Mouse (Mus musculus) MEL (cell line): Measurements from ENCODE around the gene Acod1. TPM values are rescaled to one million over a fixed set of nuclear protein-coding genes. Genes with fewer than 3 reads are reported as not detected.
A peak's percentile ranks its signal among the peaks of the same experiment; 100 is the strongest.

Experiments used
- DNase-seq: peaks from one replicate; pipeline ENCODE4 v3.0.0; 2011; ENCODE audit warnings: low read depth, low spot score
- H3K27ac ChIP-seq: 2 replicates; pipeline ENCODE4 v1.5.1; 2012; ENCODE audit warnings: low read depth, mild to moderate bottlenecking, control low read depth, low read length, moderate library complexity; ENCODE audit not compliant: control insufficient read depth
- H3K27me3 ChIP-seq, 2 experiments: fragments of 150-350 bp in 1 of 2; sonication (generic) in 1 of 2; 2 replicates each; pipeline ENCODE4 v1.6.1; 2012; ENCODE audit warnings: low read length in 2 of 2, mild to moderate bottlenecking in 2 of 2, improper control_type of control experiment in 1 of 2, moderate library complexity in 1 of 2; ENCODE audit not compliant: insufficient read depth in 2 of 2, control insufficient read depth in 1 of 2
- H3K36me3 ChIP-seq, 2 experiments: 2 replicates each; pipeline ENCODE4 v1.6.1; 2012 to 2014; ENCODE audit warnings: low read length in 2 of 2, improper control_type of control experiment in 1 of 2, inconsistent platforms in 1 of 2, mild to moderate bottlenecking in 1 of 2; ENCODE audit not compliant: insufficient read depth in 2 of 2, control insufficient read depth in 1 of 2
- H3K4me1 ChIP-seq, 2 experiments: fragments of 150-350 bp in 1 of 2; sonication (generic) in 1 of 2; 2 replicates each; pipeline ENCODE4 v1.6.1; 2012; ENCODE audit warnings: low read length in 2 of 2, improper control_type of control experiment in 1 of 2, mild to moderate bottlenecking in 1 of 2; ENCODE audit not compliant: insufficient read depth in 2 of 2, control insufficient read depth in 1 of 2
- H3K4me3 ChIP-seq, 2 experiments: fragments of 150-350 bp in 1 of 2; sonication (generic) in 1 of 2; 2 replicates each; pipeline ENCODE4 v1.5.1; 2012; ENCODE audit warnings: low read depth in 2 of 2, low read length in 2 of 2, mild to moderate bottlenecking in 2 of 2, moderate library complexity in 2 of 2, control low read depth in 1 of 2, improper control_type of control experiment in 1 of 2; ENCODE audit not compliant: control insufficient read depth in 1 of 2, insufficient read depth in 1 of 2
- H3K79me2 ChIP-seq: 2 replicates; pipeline ENCODE4 v1.6.1; 2012; ENCODE audit warnings: mild to moderate bottlenecking, low read length, moderate library complexity; ENCODE audit not compliant: control insufficient read depth, poor library complexity, insufficient read depth
- H3K9ac ChIP-seq: 2 replicates; pipeline ENCODE4 v1.6.1; 2012; ENCODE audit warnings: low read depth, mild to moderate bottlenecking, control low read depth, low read length, moderate library complexity; ENCODE audit not compliant: control insufficient read depth, poor library complexity, severe bottlenecking
- H3K9me3 ChIP-seq: fragments of 150-350 bp; sonication (generic); replicated peaks from 2 replicates; pipeline ENCODE4 v1.6.1; 2012; ENCODE audit warnings: mild to moderate bottlenecking, low read length, improper control_type of control experiment, moderate library complexity; ENCODE audit not compliant: insufficient read depth
- BHLHE40 ChIP-seq: IDR thresholded peaks from 2 replicates; pipeline ENCODE4 v1.6.1; 2012; ENCODE audit warnings: low read depth, mild to moderate bottlenecking, inconsistent platforms, low read length, improper control_type of control experiment, borderline replicate concordance
- CHD1 ChIP-seq: IDR thresholded peaks from 2 replicates; pipeline ENCODE4 v1.6.1; 2012; ENCODE audit warnings: low read depth, mild to moderate bottlenecking, inconsistent platforms, low read length, improper control_type of control experiment
- CHD2 ChIP-seq: IDR thresholded peaks from 2 replicates; pipeline ENCODE4 v1.6.1; 2011; ENCODE audit warnings: low read length, improper control_type of control experiment
- CTCF ChIP-seq, 3 experiments: IDR thresholded peaks in 2 of 3; conservative IDR thresholded peaks in 1 of 3; 2 replicates each; pipeline ENCODE4 v1.5.1; 2011 to 2012; ENCODE audit warnings: low read length in 3 of 3, low read depth in 2 of 3, mild to moderate bottlenecking in 2 of 3, improper control_type of control experiment in 1 of 3, inconsistent platforms in 1 of 3, mixed read lengths in 1 of 3, moderate library complexity in 1 of 3; ENCODE audit not compliant: control insufficient read depth in 1 of 3, insufficient read depth in 1 of 3, poor library complexity in 1 of 3, severe bottlenecking in 1 of 3
- ETS1 ChIP-seq: IDR thresholded peaks from 2 replicates; pipeline ENCODE4 v1.6.1; 2012; ENCODE audit warnings: low read depth, mild to moderate bottlenecking, inconsistent platforms, low read length, improper control_type of control experiment, moderate library complexity
- GABPA ChIP-seq: IDR thresholded peaks from 2 replicates; pipeline ENCODE4 v1.6.1; 2012; ENCODE audit warnings: low read depth, mild to moderate bottlenecking, inconsistent platforms, low read length, improper control_type of control experiment, moderate library complexity
- GATA1 ChIP-seq: IDR thresholded peaks from 2 replicates; pipeline ENCODE4 v1.6.1; 2011; ENCODE audit warnings: low read depth, low read length, improper control_type of control experiment
- MAX ChIP-seq: IDR thresholded peaks from 2 replicates; pipeline ENCODE4 v1.6.1; 2011; ENCODE audit warnings: low read length, improper control_type of control experiment
- MEF2A ChIP-seq: IDR thresholded peaks from 2 replicates; pipeline ENCODE4 v1.6.1; 2014; ENCODE audit warnings: low read depth, mild to moderate bottlenecking, inconsistent platforms, low read length, improper control_type of control experiment; ENCODE audit not compliant: poor library complexity, insufficient replicate concordance, severe bottlenecking; ENCODE audit errors: extremely low read depth
- MYB ChIP-seq: IDR thresholded peaks from 2 replicates; pipeline ENCODE4 v1.6.1; 2011; ENCODE audit warnings: mild to moderate bottlenecking, low read depth, low read length, improper control_type of control experiment
- MYC ChIP-seq: IDR thresholded peaks from 2 replicates; pipeline ENCODE4 v1.6.1; 2011; ENCODE audit warnings: low read depth, mild to moderate bottlenecking, low read length, improper control_type of control experiment, moderate library complexity
- NELFE ChIP-seq: IDR thresholded peaks from 2 replicates; pipeline ENCODE4 v1.6.1; 2011; ENCODE audit warnings: low read depth, low read length, improper control_type of control experiment
- RCOR1 ChIP-seq: IDR thresholded peaks from 2 replicates; pipeline ENCODE4 v1.6.1; 2012; ENCODE audit warnings: low read depth, mild to moderate bottlenecking, inconsistent platforms, low read length, improper control_type of control experiment
- SIN3A ChIP-seq: IDR thresholded peaks from 2 replicates; pipeline ENCODE4 v1.6.1; 2012; ENCODE audit warnings: low read length, improper control_type of control experiment, inconsistent platforms
- TAL1 ChIP-seq: IDR thresholded peaks from 2 replicates; pipeline ENCODE4 v1.6.1; 2012; ENCODE audit warnings: mild to moderate bottlenecking, inconsistent platforms, low read length, moderate library complexity, mixed read lengths
- UBTF ChIP-seq: IDR thresholded peaks from 2 replicates; pipeline ENCODE4 v1.6.1; 2012; ENCODE audit warnings: low read depth, mild to moderate bottlenecking, inconsistent platforms, low read length, improper control_type of control experiment, moderate library complexity, borderline replicate concordance; ENCODE audit not compliant: insufficient read depth
- USF1 ChIP-seq: IDR thresholded peaks from 2 replicates; pipeline ENCODE4 v1.6.1; 2014; ENCODE audit warnings: low read depth, mild to moderate bottlenecking, inconsistent platforms, low read length, improper control_type of control experiment, moderate library complexity
- USF2 ChIP-seq, 2 experiments: IDR thresholded peaks; 2 replicates each; pipeline ENCODE4 v1.6.1; 2011 to 2012; ENCODE audit warnings: improper control_type of control experiment in 2 of 2, low read length in 2 of 2, borderline replicate concordance in 1 of 2, inconsistent platforms in 1 of 2, low read depth in 1 of 2, mild to moderate bottlenecking in 1 of 2; ENCODE audit not compliant: insufficient read depth in 1 of 2
- ZC3H11A ChIP-seq: IDR thresholded peaks from 2 replicates; pipeline ENCODE4 v1.6.1; 2012; ENCODE audit warnings: low read depth, mild to moderate bottlenecking, inconsistent platforms, low read length, improper control_type of control experiment
- polyA plus RNA-seq, 2 experiments: library from polyadenylated mRNA; stranded (reverse) in 1 of 2; unstranded in 1 of 2; fragments of >175 nt in 1 of 2; fragments of >200 nt in 1 of 2; gene quantifications; 2 replicates each; pipeline versions ENCODE4 v1.2.1 to v1.2.4; 2012; ENCODE audit warnings: low replicate concordance in 2 of 2, low read depth in 1 of 2; ENCODE audit not compliant: insufficient read length in 2 of 2, insufficient read depth in 1 of 2, missing spikeins in 1 of 2
- total RNA-seq: library from RNA; depleted of rRNA; stranded (reverse); fragments of 300-350 nt; gene quantifications from 2 replicates; pipeline ENCODE4 v1.2.3, GENCODE M21; 2012

The Acod1 gene
- total and polyA plus RNA-seq, 3 experiments = not detected

DNA sequence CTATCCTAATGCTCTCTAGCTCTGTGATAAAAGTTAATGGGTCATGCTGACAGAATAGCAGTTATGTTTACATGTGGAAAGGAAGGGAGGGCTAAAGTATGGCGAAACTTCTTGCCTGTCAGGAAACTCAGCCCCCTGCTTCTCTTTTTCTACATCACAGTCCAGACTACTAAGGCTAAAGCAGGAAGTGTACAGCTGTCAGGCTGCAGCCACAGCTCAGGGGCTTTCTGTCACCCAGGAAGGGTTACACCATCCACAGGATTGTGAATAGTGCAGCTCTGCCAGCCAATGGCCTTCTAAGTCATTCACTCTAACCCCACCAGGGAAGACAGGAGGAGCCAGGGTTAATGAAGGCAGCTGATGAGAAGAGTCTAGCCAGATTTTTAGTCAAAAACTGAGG is 12.2 kb downstream of the Acod1 start:
- peaks cover 0 to 4% of the 10 kb centered on the region in 2 experiments; a peak in 2 of 4 replicates for H3K27me3 ChIP-seq
- no peak overlapping the region for H3K4me3 ChIP-seq
- H3K4me1 ChIP-seq = no peaks in the 10 kb centered on the region
- no peaks in the 10 kb centered on the region for H3K9me3 ChIP-seq
- TF ChIP-seq USF2 (IDR thresholded peaks at IDR 0.05; ENCODE audit: borderline replicate concordance in 1 of 2, insufficient read depth in 1 of 2, low read depth in 1 of 2, low read length in 2 of 2) (no peak), MYC (no peak), ZC3H11A (no peak), ETS1 (no peak), CHD2 (no peak), USF1 (no peak), TAL1 (no peak), MYB (no peak), GABPA (no peak), BHLHE40 (no peak), CHD1 (no peak), UBTF (no peak), MEF2A (no peak), NELFE (no peak), RCOR1 (no peak), MAX (no peak), SIN3A (no peak)
- DNase-seq = no peak
- H3K79me2 ChIP-seq = no peaks in the 10 kb centered on the region
- H3K36me3 ChIP-seq = no peaks in the 10 kb centered on the region
- no peak overlapping the region for H3K9ac ChIP-seq
- no peak overlapping the region for H3K27ac ChIP-seq

DNA sequence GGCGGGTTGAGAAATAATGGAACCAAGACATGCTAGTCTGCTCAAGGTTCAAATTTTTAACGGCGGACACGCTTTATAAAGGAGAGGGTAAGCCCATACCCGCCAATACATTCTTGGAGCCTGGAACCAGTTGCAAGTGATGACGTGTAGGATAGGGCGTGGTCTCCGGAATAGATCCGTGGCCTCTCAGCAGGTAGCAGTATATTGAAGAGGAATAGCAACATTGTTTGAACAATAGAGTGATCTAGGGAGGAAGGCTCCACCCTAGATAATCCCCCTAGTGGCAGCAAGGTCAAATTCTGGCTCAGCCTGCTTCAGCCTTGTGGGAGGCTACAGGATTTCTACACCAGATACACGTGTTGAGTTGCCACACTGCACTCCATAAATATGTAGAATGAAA is 12.7 kb downstream of the Acod1 start:
- no peak overlapping the region for H3K27ac ChIP-seq
- TF ChIP-seq CTCF (IDR thresholded peaks at IDR 0.05 in 2 of 3, conservative IDR thresholded peaks at IDR 0.05 in 1 of 3; ENCODE audit: control insufficient read depth in 1 of 3, insufficient read depth in 1 of 3, low read depth in 2 of 3, low read length in 3 of 3, poor library complexity in 1 of 3, severe bottlenecking in 1 of 3) = peak in 2 of 3 experiments; percentile 11 to 16; a peak in 1 of 6 replicates
- TF ChIP-seq GATA1 = no peak
- TF ChIP-seq, all 39 proteins: peak for 1
- H3K79me2 ChIP-seq = no peaks in the 10 kb centered on the region
- H3K27me3 ChIP-seq = peaks cover 0 to 4% of the 10 kb centered on the region in 2 experiments; a peak in 2 of 4 replicates
- H3K4me3 ChIP-seq = no peak overlapping the region
- H3K9me3 ChIP-seq = no peaks in the 10 kb centered on the region
- no peaks in the 10 kb centered on the region for H3K4me1 ChIP-seq
- H3K36me3 ChIP-seq = no peaks in the 10 kb centered on the region
- DNase-seq = no peak
- no peak overlapping the region for H3K9ac ChIP-seq
